Mouse (Mus musculus): Measurements from ENCODE around the gene Nsun2.

GRCm38 (mm10) chr13:69572594-69572993 is 39.0 kb downstream of the Nsun2 start:
- TF ChIP-seq CTCF (IDR thresholded peaks at IDR 0.05; ENCODE audit: low read depth): no peak
- no peak for TF ChIP-seq EP300 (IDR thresholded peaks at IDR 0.05; ENCODE audit: low read depth)
